ENCODE assay signal across 18 mouse cellular contexts in genomic region chr8:122742471-122742870, GRCm38 (mm10). TPM values are rescaled to one million over a fixed set of nuclear protein-coding genes. Genes with fewer than 3 reads are reported as not detected.
DNase-seq lines count a peak whose midpoint lies in the region; ATAC-seq lines count a peak whose summit lies in the region.
"Had no signal": no experiment of that assay in that cellular context is flagged by ENCODE, and none has a peak within 500 bp of the region (broad histone marks: within the 10 kb centered on the region; RNA-seq: fewer than 3 reads in every experiment).

No protein-coding gene starts in this region.

- no peak overlapping the region for H3K4me3 ChIP-seq in hindbrain, embryonic 10.5 days
- no peak overlapping the region for H3K4me3 ChIP-seq in midbrain, embryonic 13.5 days (replicated peaks)
- H3K4me3 ChIP-seq: embryonic facial prominence, embryonic 12.5 days; heart, adult 2 months; limb, embryonic 15.5 days had no signal

- peak; percentile 56 for DNase-seq in retina, postnatal 1 day
- DNase-seq in retina, embryonic 14.5 days (ENCODE audit: low spot score) = no peak
- DNase-seq in hindbrain, embryonic 10.5 days (ENCODE audit: low spot score) = no peak
- DNase-seq in lung, postnatal 14 days = no peak
- no peak for DNase-seq in adrenal gland, postnatal 4 days (ENCODE audit: low spot score in 2 of 2)
- DNase-seq in heart, adult 8-10 months (ENCODE audit: low spot score) = no peak
- DNase-seq: adrenal gland, adult 2 months; B cell, adult 2 months; cerebellum, postnatal 10 days; heart, adult 2 months; heart, postnatal 14 days; kidney, adult 11 months; kidney, postnatal 14 days; lung, embryonic 14.5 days; right cerebral cortex, adult 18-20 months had no signal

- peak overlapping the region; percentile 34 for H3K4me2 ChIP-seq in midbrain, embryonic 13.5 days (replicated peaks)
- H3K4me2 ChIP-seq: embryonic facial prominence, embryonic 12.5 days; limb, embryonic 15.5 days; lung, embryonic 14.5 days had no signal

- ATAC-seq in midbrain, embryonic 13.5 days = peak; percentile 12; the same call in 1 of the 2 replicates

- H3K27ac ChIP-seq in hindbrain, embryonic 10.5 days = 0 out of 2 replicates have a peak overlapping the region, but pooled peaks have one; percentile 64
- H3K27ac ChIP-seq in midbrain, embryonic 13.5 days = peak overlapping the region; percentile 97
- H3K27ac ChIP-seq: embryonic facial prominence, embryonic 12.5 days; heart, adult 2 months; limb, embryonic 15.5 days had no signal

- H3K9ac ChIP-seq in midbrain, embryonic 13.5 days (replicated peaks) = 0 out of 2 replicates have a peak overlapping the region, but pooled peaks have one; percentile 23
- H3K9ac ChIP-seq: embryonic facial prominence, embryonic 12.5 days; limb, embryonic 15.5 days; lung, embryonic 14.5 days had no signal

- H3K4me1 ChIP-seq in hindbrain, embryonic 10.5 days (replicated peaks) = peaks cover 74% of the 10 kb centered on the region
- H3K4me1 ChIP-seq in midbrain, embryonic 13.5 days (replicated peaks) = peaks cover 90% of the 10 kb centered on the region

- H3K9me3 ChIP-seq in hindbrain, embryonic 10.5 days = no peaks in the 10 kb centered on the region
- H3K9me3 ChIP-seq in midbrain, embryonic 13.5 days = no peaks in the 10 kb centered on the region
- H3K9me3 ChIP-seq: embryonic facial prominence, embryonic 12.5 days; limb, embryonic 15.5 days had no signal

- peaks cover 93% of the 10 kb centered on the region for H3K27me3 ChIP-seq in hindbrain, embryonic 10.5 days (ENCODE audit: insufficient read depth, poor library complexity, severe bottlenecking)
- H3K27me3 ChIP-seq in midbrain, embryonic 13.5 days = peaks cover 2% of the 10 kb centered on the region; the same call in 1 of the 2 replicates

- WGBS in hindbrain, embryonic 10.5 days = 20% methylated on average over 19 of the region's 19 CpGs
- 7% methylated on average over 19 of the region's 19 CpGs for WGBS in midbrain, embryonic 13.5 days

- H3K36me3 ChIP-seq in hindbrain, embryonic 10.5 days = no peaks in the 10 kb centered on the region
- no peaks in the 10 kb centered on the region for H3K36me3 ChIP-seq in midbrain, embryonic 13.5 days
- H3K36me3 ChIP-seq: embryonic facial prominence, embryonic 12.5 days; limb, embryonic 15.5 days had no signal

RNA-seq across cellular contexts. Expression of gene Acsf3, which starts 32.8 kb away (rescaled TPM):
- polyA plus RNA-seq in hindbrain, embryonic 10.5 days (2016; fragmentation: Nextera tagmentation; extraction: Ambion mirVana) = 16.5 and 18.0 TPM in 2 replicates
- 17.9 and 18.7 TPM in 2 replicates for polyA plus RNA-seq in midbrain, embryonic 13.5 days (2015; fragmentation: Nextera tagmentation; extraction: Ambion mirVana)
- total RNA-seq in adrenal gland, postnatal 4 days (2021) = 10 to 100 TPM; 34.0 to 35.8 TPM
- 10 to 100 TPM; 35.2 to 36.2 (median 35.3) TPM for total RNA-seq in heart, adult 8-10 months (2022)

RNA-seq across cellular contexts. Expression of gene Cbfa2t3, which starts 43.6 kb away (rescaled TPM):
- polyA plus RNA-seq in hindbrain, embryonic 10.5 days (2016; fragmentation: Nextera tagmentation; extraction: Ambion mirVana) = 2.2 and 5.4 TPM in 2 replicates
- polyA plus RNA-seq in midbrain, embryonic 13.5 days (2015; fragmentation: Nextera tagmentation; extraction: Ambion mirVana) = 20.2 and 20.9 TPM in 2 replicates
- 10 to 100 TPM; 11.3 to 12.0 TPM for total RNA-seq in adrenal gland, postnatal 4 days (2021)
- 10 to 100 TPM; 15.1 to 22.1 (median 18.2) TPM for total RNA-seq in heart, adult 8-10 months (2022)
